Mouse (Mus musculus) MEL (cell line): ENCODE measurements around the gene Taldo1.

Source experiments
- CHD2 ChIP-seq: IDR thresholded peaks from 2 replicates; pipeline ENCODE4 v1.6.1; 2011; ENCODE audit warnings: low read length, improper control_type of control experiment
- CTCF ChIP-seq, 3 experiments: IDR thresholded peaks in 2 of 3; conservative IDR thresholded peaks in 1 of 3; 2 replicates each; pipeline ENCODE4 v1.5.1; 2011 to 2012; ENCODE audit warnings: low read length in 3 of 3, low read depth in 2 of 3, mild to moderate bottlenecking in 2 of 3, improper control_type of control experiment in 1 of 3, inconsistent platforms in 1 of 3, mixed read lengths in 1 of 3, moderate library complexity in 1 of 3; ENCODE audit not compliant: control insufficient read depth in 1 of 3, insufficient read depth in 1 of 3, poor library complexity in 1 of 3, severe bottlenecking in 1 of 3
- ELF1 ChIP-seq: IDR thresholded peaks from 2 replicates; pipeline ENCODE4 v1.6.1; 2014; ENCODE audit warnings: low read depth, mild to moderate bottlenecking, inconsistent platforms, low read length, improper control_type of control experiment, moderate library complexity
- EP300 ChIP-seq, 2 experiments: IDR thresholded peaks; 2 replicates each; pipeline ENCODE4 v1.6.1; 2011; ENCODE audit warnings: improper control_type of control experiment in 2 of 2, low read length in 2 of 2, low read depth in 1 of 2, mild to moderate bottlenecking in 1 of 2
- ETS1 ChIP-seq: IDR thresholded peaks from 2 replicates; pipeline ENCODE4 v1.6.1; 2012; ENCODE audit warnings: low read depth, mild to moderate bottlenecking, inconsistent platforms, low read length, improper control_type of control experiment, moderate library complexity
- GABPA ChIP-seq: IDR thresholded peaks from 2 replicates; pipeline ENCODE4 v1.6.1; 2012; ENCODE audit warnings: low read depth, mild to moderate bottlenecking, inconsistent platforms, low read length, improper control_type of control experiment, moderate library complexity
- KAT2A ChIP-seq: conservative IDR thresholded peaks from 2 replicates; pipeline ENCODE4 v1.6.1; 2012; ENCODE audit warnings: low read depth, low read length, improper control_type of control experiment, inconsistent platforms
- MAX ChIP-seq: IDR thresholded peaks from 2 replicates; pipeline ENCODE4 v1.6.1; 2011; ENCODE audit warnings: low read length, improper control_type of control experiment
- MAZ ChIP-seq: IDR thresholded peaks from 2 replicates; pipeline ENCODE4 v1.6.1; 2012; ENCODE audit warnings: low read depth, mild to moderate bottlenecking, inconsistent platforms, low read length, improper control_type of control experiment
- MYC ChIP-seq: IDR thresholded peaks from 2 replicates; pipeline ENCODE4 v1.6.1; 2011; ENCODE audit warnings: low read depth, mild to moderate bottlenecking, low read length, improper control_type of control experiment, moderate library complexity
- NELFE ChIP-seq: IDR thresholded peaks from 2 replicates; pipeline ENCODE4 v1.6.1; 2011; ENCODE audit warnings: low read depth, low read length, improper control_type of control experiment
- POLR2A ChIP-seq, 2 experiments: IDR thresholded peaks; 2 replicates each; pipeline ENCODE4 v1.6.1; 2011 to 2012; ENCODE audit warnings: low read length in 2 of 2, mild to moderate bottlenecking in 2 of 2, control low read depth in 1 of 2, improper control_type of control experiment in 1 of 2, low read depth in 1 of 2, moderate library complexity in 1 of 2; ENCODE audit not compliant: control insufficient read depth in 1 of 2, insufficient read depth in 1 of 2, poor library complexity in 1 of 2
- RCOR1 ChIP-seq: IDR thresholded peaks from 2 replicates; pipeline ENCODE4 v1.6.1; 2012; ENCODE audit warnings: low read depth, mild to moderate bottlenecking, inconsistent platforms, low read length, improper control_type of control experiment
- ZC3H11A ChIP-seq: IDR thresholded peaks from 2 replicates; pipeline ENCODE4 v1.6.1; 2012; ENCODE audit warnings: low read depth, mild to moderate bottlenecking, inconsistent platforms, low read length, improper control_type of control experiment

DNA sequence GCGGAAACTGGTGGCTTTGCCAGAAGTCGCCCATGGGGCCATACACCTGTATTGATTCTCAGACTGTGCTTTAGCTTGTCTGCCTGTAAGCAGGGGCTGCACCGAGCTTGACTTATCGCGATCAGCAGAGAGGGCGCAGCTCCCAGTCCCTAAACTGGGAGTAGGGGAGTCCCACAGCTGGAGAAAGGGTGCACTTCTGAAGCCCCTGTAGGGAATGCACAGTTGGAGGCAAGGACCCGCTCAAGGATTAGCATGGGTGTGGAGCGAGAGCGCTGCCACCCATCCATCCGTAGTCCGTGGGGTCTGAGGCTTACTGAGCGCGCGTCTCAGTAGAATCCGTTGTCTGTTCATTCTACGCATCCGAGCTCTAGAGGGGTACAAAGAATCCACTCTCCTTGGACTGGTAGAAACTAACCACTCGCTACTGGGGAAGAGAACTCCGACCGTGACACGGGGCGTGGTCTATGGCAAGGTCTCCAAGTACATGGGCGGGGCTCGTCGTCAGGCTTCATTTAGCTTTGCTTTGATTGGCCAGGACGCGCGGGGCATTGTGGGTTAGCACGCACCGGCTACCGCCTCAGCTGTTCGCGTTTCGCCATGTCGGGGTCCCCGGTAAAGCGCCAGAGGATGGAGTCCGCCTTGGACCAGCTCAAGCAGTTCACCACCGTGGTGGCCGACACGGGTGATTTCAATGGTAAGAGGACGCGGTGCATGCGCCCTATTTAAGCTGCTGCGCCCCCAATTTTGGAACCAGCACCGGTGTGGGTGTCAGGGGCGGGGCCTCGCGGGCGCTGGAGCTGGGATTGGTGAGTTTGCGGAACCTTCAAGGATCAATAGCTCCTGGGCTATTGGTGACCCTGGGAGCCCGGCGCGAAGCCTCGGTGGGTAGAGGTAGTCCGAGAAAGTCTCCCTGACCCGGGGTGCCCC, at the start of gene Taldo1:
- TF ChIP-seq GABPA: no peak
- TF ChIP-seq NELFE: peak; percentile 79
- TF ChIP-seq MAZ: no peak
- TF ChIP-seq ETS1: peak; percentile 60; the same call in 1 of the 2 replicates
- no peak for TF ChIP-seq MAX
- peak; percentile 10; the same call in 1 of the 2 replicates for TF ChIP-seq RCOR1
- TF ChIP-seq CTCF (IDR thresholded peaks at IDR 0.05 in 2 of 3, conservative IDR thresholded peaks at IDR 0.05 in 1 of 3; ENCODE audit: control insufficient read depth in 1 of 3, insufficient read depth in 1 of 3, low read depth in 2 of 3, low read length in 3 of 3, poor library complexity in 1 of 3, severe bottlenecking in 1 of 3): no peak
- TF ChIP-seq ZC3H11A: no peak
- TF ChIP-seq KAT2A: no peak
- no peak for TF ChIP-seq ELF1
- peak; percentile 59 to 87; a peak in 3 of 4 replicates for TF ChIP-seq POLR2A (IDR thresholded peaks at IDR 0.05; ENCODE audit: control insufficient read depth in 1 of 2, insufficient read depth in 1 of 2, low read depth in 1 of 2, low read length in 2 of 2, poor library complexity in 1 of 2)
- no peak for TF ChIP-seq MYC
- no peak for TF ChIP-seq EP300 (IDR thresholded peaks at IDR 0.05; ENCODE audit: low read depth in 1 of 2, low read length in 2 of 2)
- TF ChIP-seq CHD2: no peak
